Mouse (Mus musculus) ovary, postnatal 10 days (tissue): ENCODE data around the gene Msh5.
A peak's percentile ranks its signal among the peaks of the same experiment; 100 is the strongest.

Experiments
- DNase-seq: peaks from one replicate; pipeline ENCODE4 v3.0.0; 2022; ENCODE audit warnings: low spot score

Msh5 gene

GRCm38 (mm10) chr17:35070556-35071229, 24.1 kb upstream of the Msh5 start:
- DNase-seq = no peak

- no peak for DNase-seq
Observed at GRCm38 (mm10) chr17:35068213-35068914, 21.8 kb upstream of the Msh5 start.

GRCm38 (mm10) chr17:35066084-35066483, 19.5 kb upstream of the Msh5 start, which contains the start of gene Mpig6b:
Mpig6b (minus strand) TSS chr17:35066184.
- no peak for DNase-seq

- no peak for DNase-seq
Observed at GRCm38 (mm10) chr17:35064951-35065947, 18.7 kb upstream of the Msh5 start, which contains the start of gene Ly6g6c. Ly6g6c (plus strand) TSS chr17:35065388.

- DNase-seq = no peak
Observed at GRCm38 (mm10) chr17:35064378-35064877, 17.9 kb upstream of the Msh5 start.

GRCm38 (mm10) chr17:35063466-35063865, 16.9 kb upstream of the Msh5 start:
- DNase-seq = no peak

GRCm38 (mm10) chr17:35061299-35061698, 14.8 kb upstream of the Msh5 start:
- no peak for DNase-seq

- DNase-seq = no peak
Observed at GRCm38 (mm10) chr17:35060737-35061297, 14.3 kb upstream of the Msh5 start.

GRCm38 (mm10) chr17:35060071-35060470, 13.5 kb upstream of the Msh5 start:
- DNase-seq = no peak

GRCm38 (mm10) chr17:35058911-35059892, 12.7 kb upstream of the Msh5 start, which contains the start of gene Ddah2:
Ddah2 (plus strand) TSS chr17:35059035.
- DNase-seq = peak; percentile 83

- DNase-seq = no peak
Observed at GRCm38 (mm10) chr17:35058316-35058715, 11.8 kb upstream of the Msh5 start.

GRCm38 (mm10) chr17:35057090-35057489, 10.5 kb upstream of the Msh5 start:
- DNase-seq = no peak

GRCm38 (mm10) chr17:35055691-35056495, 9.3 kb upstream of the Msh5 start:
- DNase-seq = no peak

- DNase-seq = no peak
Observed at GRCm38 (mm10) chr17:35052271-35052798, 5.8 kb upstream of the Msh5 start.

- peak; percentile 32 for DNase-seq
Observed at GRCm38 (mm10) chr17:35051156-35052086, 4.9 kb upstream of the Msh5 start.

- peak; percentile 62 for DNase-seq
Observed at GRCm38 (mm10) chr17:35050126-35050750, 3.7 kb upstream of the Msh5 start.

GRCm38 (mm10) chr17:35049561-35050016, 3.0 kb upstream of the Msh5 start, which contains the start of gene Clic1:
Clic1 (plus strand) TSS chr17:35049966.
- DNase-seq = peak; percentile 55
